Mouse (Mus musculus): ENCODE data around the gene Sel1l2. TPM values are rescaled to one million over a fixed set of nuclear protein-coding genes. Genes with fewer than 3 reads are reported as not detected.

Sel1l2 gene
- polyA plus RNA-seq, 1 experiment from 2014 or later: not detected

DNA sequence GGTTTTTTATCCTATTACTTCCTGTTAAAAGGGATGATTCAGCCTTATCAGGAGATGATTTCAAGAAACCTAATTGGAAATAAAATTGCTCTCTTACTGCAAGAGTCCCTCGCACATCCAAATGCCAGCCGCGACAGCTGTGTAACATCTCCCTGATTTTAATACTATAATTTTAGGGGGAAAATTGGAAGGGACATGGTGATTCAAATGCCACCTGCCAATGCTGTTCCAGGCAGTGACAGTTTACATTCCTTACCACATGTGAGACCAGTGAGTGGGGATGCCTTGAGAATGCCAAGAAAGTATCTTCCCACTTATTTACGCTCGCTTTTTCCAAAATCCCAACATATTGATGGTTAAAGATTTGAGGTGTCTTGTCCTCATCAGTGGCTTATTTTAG is 146.4 kb downstream of the Sel1l2 start:
- no peak overlapping the region for H3K27ac ChIP-seq (replicated peaks; ENCODE audit: low read depth, low read length)
- DNase-seq (ENCODE audit: low spot score) (no peak), ATAC-seq (replicated peaks; ENCODE audit: insufficient number of reproducible peaks, low FRiP score, low TSS enrichment, low read depth) (no peak)
- no peak overlapping the region for H3K4me2 ChIP-seq (ENCODE audit: low read depth, low read length)
- no peak overlapping the region for H3K4me3 ChIP-seq (ENCODE audit: low read depth, low read length)
- no peaks in the 10 kb centered on the region for H3K4me1 ChIP-seq (ENCODE audit: control insufficient read depth, insufficient read depth, low read length)
- H3K9me3 ChIP-seq (replicated peaks; ENCODE audit: control insufficient read depth, low read length): no peaks in the 10 kb centered on the region
- no peaks in the 10 kb centered on the region for H3K36me3 ChIP-seq (replicated peaks; ENCODE audit: control insufficient read depth, insufficient read depth, low read depth, low read length)
- no peak overlapping the region for H3K9ac ChIP-seq (replicated peaks; ENCODE audit: low read length)
- WGBS: 92% methylated on average over 5 of the region's 5 CpGs
- H3K27me3 ChIP-seq (ENCODE audit: control insufficient read depth, insufficient read depth, low read length): no peaks in the 10 kb centered on the region

- H3K4me2 ChIP-seq (ENCODE audit: low read depth, low read length): no peak overlapping the region
- ATAC-seq (replicated peaks; ENCODE audit: insufficient number of reproducible peaks, low FRiP score, low TSS enrichment, low read depth) (no peak), DNase-seq (ENCODE audit: low spot score) (no peak)
- H3K27me3 ChIP-seq (ENCODE audit: control insufficient read depth, insufficient read depth, low read length): no peaks in the 10 kb centered on the region
- H3K36me3 ChIP-seq (replicated peaks; ENCODE audit: control insufficient read depth, insufficient read depth, low read depth, low read length): no peaks in the 10 kb centered on the region
- H3K4me1 ChIP-seq (ENCODE audit: control insufficient read depth, insufficient read depth, low read length): no peaks in the 10 kb centered on the region
- H3K9ac ChIP-seq (replicated peaks; ENCODE audit: low read length): no peak overlapping the region
- H3K27ac ChIP-seq (replicated peaks; ENCODE audit: low read depth, low read length): no peak overlapping the region
- WGBS: 72% methylated on average over 5 of the region's 5 CpGs
- H3K4me3 ChIP-seq (ENCODE audit: low read depth, low read length): no peak overlapping the region
- no peaks in the 10 kb centered on the region for H3K9me3 ChIP-seq (replicated peaks; ENCODE audit: control insufficient read depth, low read length)
These were observed 147.1 kb downstream of the Sel1l2 start for GRCm38 (mm10) chr2:140242398-140242797.

DNA sequence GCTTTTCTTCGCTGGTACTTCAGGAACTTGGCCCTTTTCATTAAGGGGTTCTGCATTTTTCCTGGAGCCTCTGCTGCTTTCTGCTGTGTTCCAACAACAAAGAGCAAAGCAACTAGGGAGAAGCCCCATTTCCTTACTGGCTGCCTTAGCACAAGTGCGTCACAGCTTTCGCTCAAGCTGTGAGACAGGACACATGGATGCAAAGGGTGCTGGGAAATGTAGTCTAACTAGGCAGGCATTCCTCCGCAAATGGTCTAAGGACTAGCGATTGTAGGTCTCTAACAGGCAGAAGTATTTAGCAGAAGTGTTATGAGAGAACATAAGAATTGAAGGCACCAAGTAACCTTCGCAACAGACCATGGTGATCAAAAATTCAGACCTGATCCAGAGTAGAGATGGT is 152.3 kb downstream of the Sel1l2 start:
- ATAC-seq (replicated peaks; ENCODE audit: insufficient number of reproducible peaks, low FRiP score, low TSS enrichment, low read depth) (0 out of 2 replicates have a peak, but pooled peaks have one; percentile 62), DNase-seq (ENCODE audit: low spot score) (peak; percentile 50)
- WGBS: 53% methylated on average over 6 of the region's 6 CpGs
- Histone ChIP-seq H3K4me1 (ENCODE audit: control insufficient read depth, insufficient read depth, low read length) (no peaks in the 10 kb centered on the region), H3K4me3 (ENCODE audit: low read depth, low read length) (no peak overlapping the region), H3K27ac (replicated peaks; ENCODE audit: low read depth, low read length) (no peak overlapping the region), H3K4me2 (ENCODE audit: low read depth, low read length) (no peak overlapping the region), H3K36me3 (replicated peaks; ENCODE audit: control insufficient read depth, insufficient read depth, low read depth, low read length) (no peaks in the 10 kb centered on the region), H3K9me3 (replicated peaks; ENCODE audit: control insufficient read depth, low read length) (no peaks in the 10 kb centered on the region), H3K9ac (replicated peaks; ENCODE audit: low read length) (no peak overlapping the region), H3K27me3 (ENCODE audit: control insufficient read depth, insufficient read depth, low read length) (no peaks in the 10 kb centered on the region)

DNA sequence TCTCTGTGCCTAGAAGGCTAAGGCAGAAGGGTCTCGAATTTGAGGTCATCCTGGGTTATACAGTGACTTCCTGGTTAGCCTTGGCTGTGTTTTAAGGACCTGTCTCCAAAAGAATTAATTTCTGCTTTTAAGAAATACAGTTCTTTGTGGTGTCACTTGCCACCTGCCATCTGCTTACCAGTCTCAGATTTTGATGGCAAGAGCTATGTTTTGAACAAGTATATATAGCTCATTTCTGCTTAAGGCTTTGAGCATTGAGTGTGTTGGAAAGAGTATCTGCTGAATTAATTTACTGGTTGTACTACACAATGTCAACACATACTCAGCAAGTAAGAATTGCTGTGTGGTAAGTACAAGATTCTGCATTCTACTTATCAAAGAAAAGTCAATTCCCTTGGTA is 159.2 kb downstream of the Sel1l2 start:
- no peak for ATAC-seq (replicated peaks; ENCODE audit: insufficient number of reproducible peaks, low FRiP score, low TSS enrichment, low read depth)
- H3K27ac ChIP-seq (replicated peaks; ENCODE audit: low read depth, low read length): no peak overlapping the region
- 77% methylated on average over 1 of the region's 1 CpGs for WGBS

GRCm38 (mm10) chr2:140220325-140220724 is 169.2 kb downstream of the Sel1l2 start:
- ATAC-seq (replicated peaks; ENCODE audit: insufficient number of reproducible peaks, low FRiP score, low TSS enrichment, low read depth) (no peak), DNase-seq (ENCODE audit: low spot score) (no peak)
- Histone ChIP-seq H3K27me3 (ENCODE audit: control insufficient read depth, insufficient read depth, low read length) (no peaks in the 10 kb centered on the region), H3K9ac (replicated peaks; ENCODE audit: low read length) (no peak overlapping the region), H3K4me2 (ENCODE audit: low read depth, low read length) (no peak overlapping the region), H3K4me3 (ENCODE audit: low read depth, low read length) (no peak overlapping the region), H3K27ac (replicated peaks; ENCODE audit: low read depth, low read length) (no peak overlapping the region), H3K4me1 (ENCODE audit: control insufficient read depth, insufficient read depth, low read length) (no peaks in the 10 kb centered on the region), H3K9me3 (replicated peaks; ENCODE audit: control insufficient read depth, low read length) (no peaks in the 10 kb centered on the region), H3K36me3 (replicated peaks; ENCODE audit: control insufficient read depth, insufficient read depth, low read depth, low read length) (no peaks in the 10 kb centered on the region)
- 70% methylated on average over 8 of the region's 8 CpGs for WGBS

More for the DNA sequence above, 159.2 kb downstream of the Sel1l2 start:
- no peaks in the 10 kb centered on the region for H3K9me3 ChIP-seq (replicated peaks; ENCODE audit: control insufficient read depth, low read length)
- no peaks in the 10 kb centered on the region for H3K36me3 ChIP-seq (replicated peaks; ENCODE audit: control insufficient read depth, insufficient read depth, low read depth, low read length)
- H3K27me3 ChIP-seq (ENCODE audit: control insufficient read depth, insufficient read depth, low read length): no peaks in the 10 kb centered on the region
- no peak overlapping the region for H3K9ac ChIP-seq (replicated peaks; ENCODE audit: low read length)
- H3K4me1 ChIP-seq (ENCODE audit: control insufficient read depth, insufficient read depth, low read length): no peaks in the 10 kb centered on the region
- H3K4me3 ChIP-seq (ENCODE audit: low read depth, low read length): no peak overlapping the region
- no peak overlapping the region for H3K4me2 ChIP-seq (ENCODE audit: low read depth, low read length)
- DNase-seq (ENCODE audit: low spot score): no peak

DNA sequence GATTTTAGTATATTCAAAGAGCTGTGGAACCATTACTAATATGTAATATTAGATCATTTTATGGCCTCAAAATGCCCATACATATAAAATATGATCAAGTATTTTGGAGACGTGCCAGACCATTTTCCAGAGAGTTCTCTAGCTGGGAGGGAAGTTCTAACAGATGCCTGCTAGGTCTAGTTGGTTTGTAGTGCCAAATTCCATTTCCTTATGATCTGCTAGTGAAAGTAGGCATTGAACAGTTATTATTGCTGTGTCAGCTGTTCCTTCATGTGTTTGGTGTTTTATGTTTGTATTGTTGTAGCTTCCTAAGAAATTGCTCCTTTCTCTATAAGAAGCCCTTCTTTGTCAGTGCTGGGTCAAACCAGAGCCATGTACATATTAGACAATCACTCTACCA is 173.5 kb downstream of the Sel1l2 start:
- no peak for DNase-seq (ENCODE audit: low spot score)
- 68% methylated on average over 1 of the region's 1 CpGs for WGBS

DNA sequence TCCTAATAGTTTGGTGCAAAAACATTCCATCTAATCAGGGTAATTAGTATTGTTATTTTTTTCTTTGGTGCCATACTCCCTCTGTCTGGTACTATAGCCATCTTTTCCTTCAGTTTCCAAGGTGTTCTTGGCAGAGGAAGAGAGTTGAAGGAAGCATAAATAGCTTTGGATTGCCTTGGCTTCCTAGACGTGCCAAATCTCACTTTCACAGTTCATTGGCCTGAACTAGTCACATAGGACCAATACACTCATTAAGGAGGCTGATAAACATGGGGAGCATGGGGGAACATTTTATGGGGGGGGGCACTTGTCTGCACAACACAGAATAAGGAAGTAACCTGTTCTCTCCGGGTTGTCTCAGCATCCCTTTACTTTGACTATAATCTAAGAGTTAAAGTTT is 174.1 kb downstream of the Sel1l2 start:
- Histone ChIP-seq H3K4me2 (ENCODE audit: low read depth, low read length) (no peak overlapping the region), H3K9ac (replicated peaks; ENCODE audit: low read length) (no peak overlapping the region), H3K27ac (replicated peaks; ENCODE audit: low read depth, low read length) (no peak overlapping the region), H3K27me3 (ENCODE audit: control insufficient read depth, insufficient read depth, low read length) (no peaks in the 10 kb centered on the region), H3K9me3 (replicated peaks; ENCODE audit: control insufficient read depth, low read length) (no peaks in the 10 kb centered on the region), H3K4me3 (ENCODE audit: low read depth, low read length) (no peak overlapping the region), H3K36me3 (replicated peaks; ENCODE audit: control insufficient read depth, insufficient read depth, low read depth, low read length) (no peaks in the 10 kb centered on the region), H3K4me1 (ENCODE audit: control insufficient read depth, insufficient read depth, low read length) (no peaks in the 10 kb centered on the region)
- no peak for ATAC-seq (replicated peaks; ENCODE audit: insufficient number of reproducible peaks, low FRiP score, low TSS enrichment, low read depth)
- no peak for DNase-seq (ENCODE audit: low spot score)
- WGBS: 75% methylated on average over 2 of the region's 2 CpGs

More for the DNA sequence above, 173.5 kb downstream of the Sel1l2 start:
- Histone ChIP-seq H3K9me3 (replicated peaks; ENCODE audit: control insufficient read depth, low read length) (no peaks in the 10 kb centered on the region), H3K27ac (replicated peaks; ENCODE audit: low read depth, low read length) (no peak overlapping the region), H3K27me3 (ENCODE audit: control insufficient read depth, insufficient read depth, low read length) (no peaks in the 10 kb centered on the region), H3K36me3 (replicated peaks; ENCODE audit: control insufficient read depth, insufficient read depth, low read depth, low read length) (no peaks in the 10 kb centered on the region), H3K4me3 (ENCODE audit: low read depth, low read length) (no peak overlapping the region), H3K9ac (replicated peaks; ENCODE audit: low read length) (no peak overlapping the region), H3K4me2 (ENCODE audit: low read depth, low read length) (no peak overlapping the region), H3K4me1 (ENCODE audit: control insufficient read depth, insufficient read depth, low read length) (no peaks in the 10 kb centered on the region)
- no peak for ATAC-seq (replicated peaks; ENCODE audit: insufficient number of reproducible peaks, low FRiP score, low TSS enrichment, low read depth)

- WGBS: 91% methylated on average over 4 of the region's 4 CpGs
- H3K4me1 ChIP-seq (ENCODE audit: control insufficient read depth, insufficient read depth, low read length): no peaks in the 10 kb centered on the region
- ATAC-seq (replicated peaks; ENCODE audit: insufficient number of reproducible peaks, low FRiP score, low TSS enrichment, low read depth) (no peak), DNase-seq (ENCODE audit: low spot score) (no peak)
- no peaks in the 10 kb centered on the region for H3K36me3 ChIP-seq (replicated peaks; ENCODE audit: control insufficient read depth, insufficient read depth, low read depth, low read length)
- H3K27ac ChIP-seq (replicated peaks; ENCODE audit: low read depth, low read length): no peak overlapping the region
- no peak overlapping the region for H3K4me3 ChIP-seq (ENCODE audit: low read depth, low read length)
- no peaks in the 10 kb centered on the region for H3K27me3 ChIP-seq (ENCODE audit: control insufficient read depth, insufficient read depth, low read length)
- H3K4me2 ChIP-seq (ENCODE audit: low read depth, low read length): no peak overlapping the region
- no peak overlapping the region for H3K9ac ChIP-seq (replicated peaks; ENCODE audit: low read length)
- H3K9me3 ChIP-seq (replicated peaks; ENCODE audit: control insufficient read depth, low read length): no peaks in the 10 kb centered on the region
These were observed 174.9 kb downstream of the Sel1l2 start for GRCm38 (mm10) chr2:140214519-140215027.

Measured in embryonic facial prominence, embryonic 11.5 days (tissue).